Mouse (Mus musculus) lung, postnatal 0 days (tissue): ENCODE data around the gene Stag1. TPM values are rescaled to one million over a fixed set of nuclear protein-coding genes. Genes with fewer than 3 reads are reported as not detected.

ENCODE experiments used
- ATAC-seq: fragments of 200-750 bp; cut with Nextera tagmentation; 2 replicates; pipeline ENCODE4 v1.8.0; 2017; ENCODE audit warnings: moderate library complexity
- DNase-seq: peaks from one replicate; pipeline ENCODE4 v3.0.0-alpha.2; 2016; ENCODE audit warnings: low spot score
- H3K27ac ChIP-seq: fragments of 300-500 bp; sonication (generic); 2 replicates; pipeline ENCODE4 v1.5.1; 2014; ENCODE audit warnings: antibody characterized with exemption, mild to moderate bottlenecking, low read length, mixed read lengths
- H3K27me3 ChIP-seq: fragments of 300-500 bp; sonication (generic); replicated peaks from 2 replicates; pipeline ENCODE4 v1.6.1; 2014; ENCODE audit warnings: low read length, mixed read lengths; ENCODE audit not compliant: insufficient read depth
- H3K36me3 ChIP-seq: fragments of 300-500 bp; sonication (generic); 2 replicates; pipeline ENCODE4 v1.6.1; 2014; ENCODE audit warnings: low read length, mixed read lengths; ENCODE audit not compliant: insufficient read depth
- H3K4me1 ChIP-seq: fragments of 300-500 bp; sonication (generic); 2 replicates; pipeline ENCODE4 v1.6.1; 2014; ENCODE audit warnings: antibody characterized with exemption, low read depth, low read length, mixed read lengths; ENCODE audit not compliant: insufficient read depth
- H3K4me2 ChIP-seq: fragments of 300-500 bp; sonication (generic); replicated peaks from 2 replicates; pipeline ENCODE4 v1.6.1; 2014; ENCODE audit warnings: low read depth, mild to moderate bottlenecking, low read length, moderate library complexity, mixed read lengths
- H3K4me3 ChIP-seq: fragments of 300-500 bp; sonication (generic); 2 replicates; pipeline ENCODE4 v1.5.1; 2014; ENCODE audit warnings: low read depth, low read length
- H3K9ac ChIP-seq: fragments of 300-500 bp; sonication (generic); replicated peaks from 2 replicates; pipeline ENCODE4 v1.6.1; 2014; ENCODE audit warnings: low read depth, mild to moderate bottlenecking
- H3K9me3 ChIP-seq: fragments of 300-500 bp; sonication (generic); 2 replicates; pipeline ENCODE4 v1.6.1; 2016; ENCODE audit warnings: low read length, mixed read lengths
- CTCF ChIP-seq: IDR thresholded peaks from 2 replicates; pipeline ENCODE4 v1.5.1; 2016; ENCODE audit warnings: antibody characterized with exemption, mild to moderate bottlenecking
- EP300 ChIP-seq: IDR thresholded peaks from 2 replicates; pipeline ENCODE4 v1.6.1; 2016; ENCODE audit warnings: antibody characterized with exemption, mild to moderate bottlenecking, control low read depth
- WGBS: fragments of 180-500 bp; shearing (Covaris S2); extraction: QIAGEN DNeasy Blood & Tissue Kit; methylation state at CpG from one replicate; pipeline ENCODE4 v1.1.7; 2014; 5-methylcytosine and 5-hydroxymethylcytosine counted together
- polyA plus RNA-seq: library from polyadenylated mRNA; unstranded; fragments of >200 nt; fragmentation: Nextera tagmentation; extraction: Ambion mirVana; gene quantifications from 2 replicates; pipeline ENCODE4 v1.2.1, GENCODE M21; 2015

Gene Stag1
- polyA plus RNA-seq, 1 experiment from 2014 or later, result 38.1 TPM

DNA sequence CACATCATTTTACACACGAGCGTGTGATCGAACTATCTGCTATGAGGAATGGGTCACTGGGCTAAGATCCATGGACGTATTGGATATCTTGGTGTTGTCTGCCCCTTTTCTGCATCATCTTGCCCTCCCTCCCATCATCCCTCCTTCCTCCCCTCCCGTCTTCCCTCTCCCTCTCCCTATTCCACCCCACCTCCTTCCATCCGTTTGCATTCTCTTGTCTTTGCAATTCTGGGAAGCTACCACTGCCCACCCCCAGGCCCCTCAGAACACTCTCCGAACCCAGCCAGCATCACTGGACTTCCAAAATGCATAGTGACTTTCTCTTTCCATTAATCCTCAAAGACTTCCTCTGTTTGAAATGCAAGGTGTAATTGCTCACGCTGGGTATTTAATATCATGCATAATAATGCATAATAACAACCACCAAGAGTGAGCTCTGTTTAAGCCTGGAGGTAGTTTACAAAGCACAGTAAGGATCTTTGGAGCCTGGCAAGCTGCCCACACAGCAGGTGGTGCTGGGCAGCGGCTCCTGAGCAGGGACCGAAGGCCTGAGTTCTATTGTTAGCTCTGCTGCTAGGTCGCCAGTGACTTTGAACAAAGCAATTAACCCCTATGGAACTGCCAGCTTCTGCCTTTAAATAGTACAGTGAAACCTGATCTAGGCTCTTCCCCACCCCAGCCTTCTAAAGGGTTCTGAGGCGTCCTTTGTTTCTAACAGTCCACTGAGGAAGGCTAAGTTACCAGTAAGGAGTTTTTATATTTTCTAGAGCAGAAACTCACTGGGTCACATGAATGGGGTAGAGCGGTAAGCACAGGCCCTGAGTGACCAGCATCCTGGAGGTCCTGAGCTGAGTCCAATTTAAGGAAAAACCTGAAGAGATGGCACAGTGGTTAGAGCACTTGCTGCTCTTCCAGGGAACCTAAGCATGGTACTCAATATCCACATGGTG, 15.8 kb upstream of the Stag1 start:
- peak; percentile 17 for DNase-seq
- 45% methylated on average over 13 of the region's 13 CpGs for WGBS
- no peak overlapping the region for H3K9ac ChIP-seq
- no peaks in the 10 kb centered on the region; the same call in 1 of the 2 replicates for H3K4me1 ChIP-seq
- H3K9me3 ChIP-seq, result no peaks in the 10 kb centered on the region
- peak overlapping the region; percentile 44; the same call in 1 of the 2 replicates for H3K27ac ChIP-seq
- H3K27me3 ChIP-seq, result no peaks in the 10 kb centered on the region
- no peak for TF ChIP-seq EP300
- TF ChIP-seq CTCF, result no peak
- H3K36me3 ChIP-seq, result no peaks in the 10 kb centered on the region
- no peak for ATAC-seq
- no peak overlapping the region for H3K4me3 ChIP-seq
- H3K4me2 ChIP-seq, result no peak overlapping the region

GRCm38 (mm10) chr9:100582883-100583575, 14.6 kb upstream of the Stag1 start:
- WGBS, result 33% methylated on average over 13 of the region's 13 CpGs
- Histone ChIP-seq H3K27ac (peak overlapping the region; percentile 70), H3K4me2 (peak overlapping the region; percentile 40), H3K27me3 (no peaks in the 10 kb centered on the region), H3K4me1 (no peaks in the 10 kb centered on the region; the same call in 1 of the 2 replicates), H3K9me3 (no peaks in the 10 kb centered on the region), H3K9ac (no peak overlapping the region), H3K4me3 (no peak overlapping the region), H3K36me3 (no peaks in the 10 kb centered on the region)
- DNase-seq (peak; percentile 94), ATAC-seq (peak; percentile 96)
- peak; percentile 26; the same call in 1 of the 2 replicates for TF ChIP-seq EP300
- no peak for TF ChIP-seq CTCF

DNA sequence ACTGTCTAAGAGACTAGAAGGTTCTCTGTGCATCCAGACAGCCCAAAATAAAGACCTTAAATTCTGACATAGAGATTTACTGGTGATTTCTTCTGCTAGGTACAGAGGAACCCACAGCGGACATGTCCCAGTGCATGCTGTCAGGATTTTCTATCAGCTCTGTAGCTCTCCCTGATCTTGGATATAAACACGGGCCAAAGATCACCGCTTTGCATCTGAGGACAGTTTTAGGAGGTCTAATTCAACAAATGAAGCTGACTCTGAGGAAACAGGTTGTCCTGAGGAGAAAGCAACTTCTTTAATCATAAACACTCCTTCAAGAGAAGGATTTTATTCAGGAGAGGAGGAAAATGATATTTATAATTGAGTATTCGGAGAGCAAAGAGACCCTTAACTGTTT, 13.6 kb upstream of the Stag1 start:
- H3K4me3 ChIP-seq, result no peak overlapping the region
- H3K4me1 ChIP-seq, result no peaks in the 10 kb centered on the region; the same call in 1 of the 2 replicates
- H3K36me3 ChIP-seq, result no peaks in the 10 kb centered on the region
- no peak overlapping the region for H3K9ac ChIP-seq
- no peak for ATAC-seq
- no peaks in the 10 kb centered on the region for H3K27me3 ChIP-seq
- 64% methylated on average over 4 of the region's 4 CpGs for WGBS
- TF ChIP-seq EP300 (no peak), CTCF (no peak)
- H3K4me2 ChIP-seq, result no peak overlapping the region; the same call in 1 of the 2 replicates
- no peak for DNase-seq
- peak overlapping the region; percentile 70 for H3K27ac ChIP-seq
- no peaks in the 10 kb centered on the region for H3K9me3 ChIP-seq

GRCm38 (mm10) chr9:100590462-100590861, 7.1 kb upstream of the Stag1 start:
- DNase-seq, result no peak
- Histone ChIP-seq H3K9me3 (no peaks in the 10 kb centered on the region), H3K4me3 (no peak overlapping the region), H3K4me2 (no peak overlapping the region), H3K27me3 (no peaks in the 10 kb centered on the region), H3K36me3 (no peaks in the 10 kb centered on the region), H3K4me1 (no peaks in the 10 kb centered on the region), H3K9ac (no peak overlapping the region), H3K27ac (no peak overlapping the region)
- ATAC-seq, result no peak
- TF ChIP-seq EP300 (no peak), CTCF (no peak)
- WGBS, result 54% methylated on average over 4 of the region's 4 CpGs

DNA sequence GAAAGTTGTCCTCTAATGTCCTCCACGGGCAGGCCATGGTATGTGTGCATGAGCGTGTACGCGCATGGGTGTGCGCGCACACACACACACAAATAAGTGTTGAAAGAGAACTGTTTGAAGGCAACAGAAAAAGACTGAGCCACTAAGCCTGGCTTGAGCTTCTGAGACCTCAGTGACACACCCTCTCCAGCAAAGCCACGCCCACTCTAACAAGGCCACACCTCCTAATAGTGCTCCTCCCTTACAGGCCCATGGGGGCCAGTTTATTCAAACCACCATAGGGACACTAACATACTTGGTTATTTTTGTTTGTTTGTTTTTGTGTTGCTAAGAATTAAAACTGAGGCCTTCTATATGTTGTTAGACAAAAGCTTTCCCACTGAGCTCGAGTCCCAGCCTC, 1.3 kb upstream of the Stag1 start:
- Histone ChIP-seq H3K27ac (no peak overlapping the region), H3K4me2 (no peak overlapping the region), H3K4me3 (no peak overlapping the region), H3K9me3 (no peaks in the 10 kb centered on the region), H3K9ac (no peak overlapping the region), H3K27me3 (no peaks in the 10 kb centered on the region), H3K36me3 (no peaks in the 10 kb centered on the region), H3K4me1 (no peaks in the 10 kb centered on the region)
- 86% methylated on average over 8 of the region's 8 CpGs for WGBS
- TF ChIP-seq EP300, result no peak
- TF ChIP-seq CTCF, result no peak
- ATAC-seq (no peak), DNase-seq (no peak)

DNA sequence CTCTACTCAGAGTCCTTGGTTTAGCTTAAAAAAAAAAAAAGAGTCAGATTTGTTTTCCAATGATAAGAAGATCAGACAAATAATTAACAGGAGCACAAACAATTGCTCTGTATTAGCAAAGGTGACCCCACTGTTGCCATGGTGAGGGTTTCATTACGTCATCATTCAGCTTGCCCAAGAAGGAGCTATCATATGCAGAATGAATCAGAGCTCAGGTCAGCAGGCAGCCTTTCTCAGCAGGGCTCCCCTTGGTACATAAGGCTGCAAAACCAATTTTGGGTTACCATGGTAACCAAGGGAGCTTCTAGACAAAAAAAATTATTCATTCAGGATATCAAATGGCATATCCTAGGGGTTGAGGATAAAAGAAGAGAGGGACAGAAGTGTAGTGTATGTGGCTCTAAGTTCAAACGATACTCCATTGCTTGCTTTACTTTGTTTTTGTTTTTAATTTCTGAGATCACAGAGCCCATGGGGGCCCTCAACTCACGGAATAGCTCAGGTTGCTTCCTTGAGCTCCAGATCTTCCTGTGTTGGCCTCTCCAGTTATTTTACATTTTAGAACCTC, 2.2 kb downstream of the Stag1 start:
- Histone ChIP-seq H3K27me3 (no peaks in the 10 kb centered on the region), H3K4me2 (no peak overlapping the region), H3K4me3 (no peak overlapping the region), H3K36me3 (no peaks in the 10 kb centered on the region), H3K27ac (no peak overlapping the region), H3K9ac (no peak overlapping the region), H3K4me1 (no peaks in the 10 kb centered on the region), H3K9me3 (no peaks in the 10 kb centered on the region)
- no peak for TF ChIP-seq EP300
- TF ChIP-seq CTCF, result no peak
- WGBS, result 47% methylated on average over 3 of the region's 3 CpGs
- no peak for DNase-seq
- ATAC-seq, result no peak
